Mouse (Mus musculus): Measurements from ENCODE around the gene Rad54l. TPM values are rescaled to one million over a fixed set of nuclear protein-coding genes. Genes with fewer than 3 reads are reported as not detected.

The Rad54l gene
- polyA plus RNA-seq, 1 experiment from 2014 or later = 20.9 TPM

DNA sequence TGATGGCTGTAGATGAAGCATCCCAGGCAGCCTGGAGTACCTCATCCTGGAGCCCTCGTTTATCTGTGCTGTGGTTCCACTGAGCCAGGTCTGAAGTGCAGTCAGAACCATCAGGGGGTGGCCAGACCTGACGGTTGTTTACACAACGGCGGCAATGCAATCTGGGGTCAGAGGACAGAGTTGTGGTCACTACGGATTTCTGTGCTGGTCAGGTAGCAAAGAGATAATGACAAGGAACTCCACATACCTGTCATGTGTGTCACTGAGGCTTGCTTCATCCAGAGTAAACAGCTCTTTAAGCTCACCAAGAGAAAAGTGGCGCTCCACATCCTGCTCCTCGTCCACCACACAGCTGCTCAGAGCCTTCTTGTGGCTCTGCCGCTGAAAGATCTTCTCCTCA lies 26.3 kb downstream of the Rad54l start:
- Histone ChIP-seq H3K27ac (replicated peaks) (no peak overlapping the region), H3K4me2 (no peak overlapping the region), H3K36me3 (peaks cover 99% of the 10 kb centered on the region), H3K27me3 (replicated peaks) (no peaks in the 10 kb centered on the region), H3K9me3 (no peaks in the 10 kb centered on the region), H3K4me1 (no peaks in the 10 kb centered on the region), H3K9ac (no peak overlapping the region), H3K4me3 (no peak overlapping the region)
- WGBS = 78% methylated on average over 8 of the region's 8 CpGs
- no peak for ATAC-seq (ENCODE audit: extremely low read depth, insufficient number of reproducible peaks, low FRiP score, low TSS enrichment)

- H3K9ac ChIP-seq = no peak overlapping the region
- no peak overlapping the region for H3K4me2 ChIP-seq
- no peak overlapping the region for H3K27ac ChIP-seq (replicated peaks)
- ATAC-seq (ENCODE audit: extremely low read depth, insufficient number of reproducible peaks, low FRiP score, low TSS enrichment) = no peak
- H3K27me3 ChIP-seq (replicated peaks) = no peaks in the 10 kb centered on the region
- 87% methylated on average over 10 of the region's 10 CpGs for WGBS
- H3K4me3 ChIP-seq = no peak overlapping the region
- no peaks in the 10 kb centered on the region for H3K9me3 ChIP-seq
- H3K36me3 ChIP-seq = peaks cover 100% of the 10 kb centered on the region
- H3K4me1 ChIP-seq = no peaks in the 10 kb centered on the region
Measured at GRCm38 (mm10) chr4:116096291-116096690, 27.2 kb downstream of the Rad54l start.

DNA sequence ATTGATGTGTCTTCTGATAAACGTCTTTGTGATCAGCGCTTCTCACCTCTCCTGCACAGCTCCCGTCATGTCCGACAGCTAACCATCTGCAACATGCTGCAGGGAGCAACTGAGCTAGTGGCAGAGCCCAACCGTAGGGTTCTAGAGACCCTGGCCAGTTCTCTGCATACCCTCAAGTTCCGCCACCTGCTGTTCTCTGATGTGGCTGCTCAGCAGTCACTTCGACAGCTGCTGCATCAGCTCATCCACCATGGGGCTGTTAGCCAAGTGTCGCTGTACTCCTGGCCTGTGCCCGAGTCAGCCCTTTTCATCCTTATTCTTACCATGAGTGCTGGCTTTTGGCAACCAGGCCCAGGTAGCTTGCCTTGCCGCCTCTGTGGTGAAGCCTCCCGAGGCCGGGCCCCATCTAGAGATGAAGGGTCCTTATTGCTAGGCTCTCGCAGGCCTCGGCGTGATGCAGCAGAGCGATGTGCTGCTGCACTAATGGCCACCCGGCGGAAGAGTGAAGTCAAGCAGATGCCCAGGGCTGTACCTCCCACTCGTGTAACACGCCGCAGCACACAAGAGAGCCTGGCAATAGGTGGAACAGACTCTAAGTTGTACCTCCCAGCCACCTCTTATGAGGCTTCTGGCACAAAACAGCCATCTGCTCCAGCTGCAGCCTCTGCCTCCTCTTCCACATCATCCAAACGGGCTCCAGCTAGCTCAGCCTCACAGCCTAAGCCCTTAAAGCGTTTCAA lies 34.8 kb downstream of the Rad54l start:
- no peaks in the 10 kb centered on the region for H3K9me3 ChIP-seq

GRCm38 (mm10) chr4:116077240-116078095 lies 46.0 kb downstream of the Rad54l start:
- no peak for ATAC-seq (ENCODE audit: extremely low read depth, insufficient number of reproducible peaks, low FRiP score, low TSS enrichment)
- H3K9ac ChIP-seq = peak overlapping the region; percentile 99
- peaks cover 36% of the 10 kb centered on the region for H3K36me3 ChIP-seq
- WGBS = 35% methylated on average over 3 of the region's 3 CpGs
- H3K4me3 ChIP-seq = peak overlapping the region; percentile 93
- no peaks in the 10 kb centered on the region for H3K27me3 ChIP-seq (replicated peaks)
- H3K27ac ChIP-seq (replicated peaks) = peak overlapping the region; percentile 98
- peak overlapping the region; percentile 78 for H3K4me2 ChIP-seq
- no peaks in the 10 kb centered on the region for H3K9me3 ChIP-seq
- H3K4me1 ChIP-seq = peaks cover 34% of the 10 kb centered on the region

More for the DNA sequence above, 34.8 kb downstream of the Rad54l start:
- Histone ChIP-seq H3K4me1 (no peaks in the 10 kb centered on the region), H3K27me3 (replicated peaks) (no peaks in the 10 kb centered on the region), H3K9ac (no peak overlapping the region), H3K27ac (replicated peaks) (no peak overlapping the region), H3K4me3 (no peak overlapping the region), H3K36me3 (peaks cover 100% of the 10 kb centered on the region), H3K4me2 (no peak overlapping the region)
- WGBS = 86% methylated on average over 23 of the region's 23 CpGs
- ATAC-seq (ENCODE audit: extremely low read depth, insufficient number of reproducible peaks, low FRiP score, low TSS enrichment) = no peak

GRCm38 (mm10) chr4:116076369-116077231 lies 46.9 kb downstream of the Rad54l start:
- WGBS = 1% methylated on average over 37 of the region's 37 CpGs
- ATAC-seq (ENCODE audit: extremely low read depth, insufficient number of reproducible peaks, low FRiP score, low TSS enrichment) = no peak

GRCm38 (mm10) chr4:116075631-116076368 lies 47.7 kb downstream of the Rad54l start:
- WGBS = under 1% methylated on average over 72 of the region's 77 CpGs
- Histone ChIP-seq H3K9me3 (no peaks in the 10 kb centered on the region), H3K27me3 (replicated peaks) (no peaks in the 10 kb centered on the region), H3K4me2 (peak overlapping the region; percentile 78), H3K4me1 (peaks cover 47% of the 10 kb centered on the region), H3K9ac (peak overlapping the region; percentile 99), H3K4me3 (peak overlapping the region; percentile 93), H3K27ac (replicated peaks) (peak overlapping the region; percentile 98), H3K36me3 (peaks cover 24% of the 10 kb centered on the region)
- peak; percentile 47 for ATAC-seq (ENCODE audit: extremely low read depth, insufficient number of reproducible peaks, low FRiP score, low TSS enrichment)

More at GRCm38 (mm10) chr4:116076369-116077231, 46.9 kb downstream of the Rad54l start:
- peak overlapping the region; percentile 93 for H3K4me3 ChIP-seq
- H3K4me2 ChIP-seq = peak overlapping the region; percentile 78
- peak overlapping the region; percentile 98 for H3K27ac ChIP-seq (replicated peaks)
- H3K4me1 ChIP-seq = peaks cover 40% of the 10 kb centered on the region
- no peaks in the 10 kb centered on the region for H3K27me3 ChIP-seq (replicated peaks)
- peak overlapping the region; percentile 99 for H3K9ac ChIP-seq
- H3K36me3 ChIP-seq = peaks cover 28% of the 10 kb centered on the region
- H3K9me3 ChIP-seq = no peaks in the 10 kb centered on the region

- no peaks in the 10 kb centered on the region for H3K27me3 ChIP-seq (replicated peaks)
- H3K4me1 ChIP-seq = peaks cover 51% of the 10 kb centered on the region
- H3K9ac ChIP-seq = peak within 1 kb of the TSS; percentile 99
- H3K4me2 ChIP-seq = peak within 1 kb of the TSS; percentile 78
- H3K36me3 ChIP-seq = peaks cover 23% of the 10 kb centered on the region
- peak; percentile 85 for ATAC-seq (ENCODE audit: extremely low read depth, insufficient number of reproducible peaks, low FRiP score, low TSS enrichment)
- no peaks in the 10 kb centered on the region for H3K9me3 ChIP-seq
- under 1% methylated on average over 55 of the region's 55 CpGs for WGBS
- H3K4me3 ChIP-seq = peak within 1 kb of the TSS; percentile 93
- peak within 1 kb of the TSS; percentile 98 for H3K27ac ChIP-seq (replicated peaks)
Measured at GRCm38 (mm10) chr4:116074861-116075620, 48.4 kb downstream of the Rad54l start, which contains the start of the genes Uqcrh and Lrrc41. Gene Uqcrh (minus strand): TSS chr4:116075071. Gene Lrrc41 (plus strand): TSS chr4:116075269.

DNA sequence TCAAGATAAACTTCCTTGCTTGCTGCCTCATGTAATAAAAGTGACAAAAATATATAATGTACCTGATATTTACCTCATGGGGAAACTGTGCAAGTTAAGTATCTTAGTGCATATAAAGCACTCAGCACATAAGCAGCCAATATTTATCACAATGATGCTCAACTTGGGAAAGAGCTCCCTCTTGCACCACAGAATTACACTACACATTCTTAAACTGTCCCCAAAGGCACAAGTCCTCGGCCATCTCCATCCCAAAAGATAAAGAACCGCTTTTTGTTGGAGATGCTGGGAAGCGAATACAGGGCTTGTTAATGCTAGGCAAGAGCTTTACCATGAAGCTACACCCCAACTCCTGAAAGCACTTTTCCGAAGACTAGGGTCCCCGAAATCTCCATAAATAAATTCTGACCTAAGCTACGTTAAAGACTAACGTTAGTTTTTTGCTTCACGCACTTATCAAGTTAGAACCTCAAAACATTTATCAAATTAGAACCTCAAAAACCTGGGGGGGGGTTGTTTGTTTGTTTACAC lies 49.3 kb downstream of the Rad54l start:
- Histone ChIP-seq H3K36me3 (peaks cover 23% of the 10 kb centered on the region), H3K27ac (replicated peaks) (peak overlapping the region; percentile 98), H3K4me2 (peak overlapping the region; percentile 78), H3K9ac (peak overlapping the region; percentile 99), H3K4me1 (peaks cover 51% of the 10 kb centered on the region), H3K27me3 (replicated peaks) (no peaks in the 10 kb centered on the region), H3K9me3 (no peaks in the 10 kb centered on the region), H3K4me3 (peak overlapping the region; percentile 93)
- WGBS = 1% methylated on average over 8 of the region's 8 CpGs
- no peak for ATAC-seq (ENCODE audit: extremely low read depth, insufficient number of reproducible peaks, low FRiP score, low TSS enrichment)

DNA sequence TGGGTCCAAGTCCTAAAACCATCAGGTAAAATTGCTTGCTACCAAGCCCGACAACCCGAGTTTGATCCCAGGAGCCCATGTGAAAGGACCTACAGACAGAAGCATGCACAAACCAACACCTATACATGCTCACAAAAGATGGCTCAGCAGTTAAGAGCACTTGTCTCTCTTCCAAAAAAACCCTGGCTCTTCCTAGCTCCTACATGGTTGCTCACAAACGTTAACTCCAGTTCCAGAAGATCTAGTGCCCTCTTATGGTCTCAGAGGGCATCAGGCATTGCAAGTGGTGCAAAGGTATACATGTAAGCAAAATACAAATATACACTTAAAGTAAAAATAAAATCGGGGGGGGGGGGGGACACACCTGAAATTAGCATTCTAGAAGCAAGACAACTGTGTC lies 50.3 kb downstream of the Rad54l start:
- Histone ChIP-seq H3K27ac (replicated peaks) (no peak overlapping the region), H3K36me3 (peaks cover 30% of the 10 kb centered on the region), H3K4me1 (peaks cover 48% of the 10 kb centered on the region), H3K27me3 (replicated peaks) (no peaks in the 10 kb centered on the region), H3K9me3 (no peaks in the 10 kb centered on the region), H3K4me2 (peak overlapping the region; percentile 78), H3K4me3 (peak overlapping the region; percentile 93), H3K9ac (peak overlapping the region; percentile 99)
- 47% methylated on average over 4 of the region's 4 CpGs for WGBS
- ATAC-seq (ENCODE audit: extremely low read depth, insufficient number of reproducible peaks, low FRiP score, low TSS enrichment) = no peak
